Mouse (Mus musculus) hindbrain, embryonic 10.5 days (tissue): ENCODE results near the gene Notch1. TPM values are rescaled to one million over a fixed set of nuclear protein-coding genes. Genes with fewer than 3 reads are reported as not detected.

Experiments
- DNase-seq: peaks from one replicate; pipeline ENCODE4 v3.0.0-alpha.2; 2017; ENCODE audit warnings: low spot score
- H3K27ac ChIP-seq: fragments of 300-500 bp; sonication (generic); 2 replicates; pipeline ENCODE4 v1.5.1; 2016; ENCODE audit warnings: mild to moderate bottlenecking, moderate library complexity
- H3K27me3 ChIP-seq: fragments of 300-500 bp; sonication (generic); 2 replicates; pipeline ENCODE4 v1.6.1; 2016; ENCODE audit warnings: mild to moderate bottlenecking; ENCODE audit not compliant: poor library complexity, insufficient read depth, severe bottlenecking
- H3K36me3 ChIP-seq: fragments of 300-500 bp; sonication (generic); 2 replicates; pipeline ENCODE4 v1.6.1; 2016; ENCODE audit warnings: mild to moderate bottlenecking, moderate library complexity
- H3K4me1 ChIP-seq: fragments of 300-500 bp; sonication (generic); replicated peaks from 2 replicates; pipeline ENCODE4 v1.6.1; 2016; ENCODE audit warnings: mild to moderate bottlenecking
- H3K4me3 ChIP-seq: fragments of 300-500 bp; sonication (generic); 2 replicates; pipeline ENCODE4 v1.5.1; 2016; ENCODE audit warnings: mild to moderate bottlenecking, moderate library complexity
- H3K9me3 ChIP-seq: fragments of 300-500 bp; sonication (generic); 2 replicates; pipeline ENCODE4 v1.6.1; 2016; ENCODE audit warnings: mild to moderate bottlenecking, moderate library complexity
- WGBS: fragments of 180-500 bp; shearing (Covaris S2); methylation state at CpG from one replicate; pipeline ENCODE4 v1.1.7; 2016; 5-methylcytosine and 5-hydroxymethylcytosine counted together
- polyA plus RNA-seq: library from polyadenylated mRNA; unstranded; fragments of >200 nt; fragmentation: Nextera tagmentation; extraction: Ambion mirVana; gene quantifications from 2 replicates; pipeline ENCODE4 v1.2.1, GENCODE M21; 2016

The Notch1 gene
- polyA plus RNA-seq, 1 experiment from 2014 or later, result 46.4 TPM

GRCm38 (mm10) chr2:26494396-26494795 is 22.1 kb downstream of the Notch1 start:
- Histone ChIP-seq H3K4me1 (peaks cover 100% of the 10 kb centered on the region), H3K27ac (peak overlapping the region; percentile 97), H3K27me3 (no peaks in the 10 kb centered on the region), H3K9me3 (no peaks in the 10 kb centered on the region), H3K36me3 (peaks cover 92% of the 10 kb centered on the region), H3K4me3 (peak overlapping the region; percentile 36; the same call in 1 of the 2 replicates)
- peak; percentile 59 for DNase-seq
- 61% methylated on average over 7 of the region's 7 CpGs for WGBS

- Histone ChIP-seq H3K36me3 (peaks cover 80% of the 10 kb centered on the region), H3K4me3 (peak overlapping the region; percentile 36), H3K27ac (peak overlapping the region; percentile 97), H3K9me3 (no peaks in the 10 kb centered on the region), H3K4me1 (peaks cover 100% of the 10 kb centered on the region), H3K27me3 (no peaks in the 10 kb centered on the region)
- peak; percentile 43 for DNase-seq
- 30% methylated on average over 9 of the region's 9 CpGs for WGBS
These were observed 23.3 kb downstream of the Notch1 start for GRCm38 (mm10) chr2:26493021-26493781.

- WGBS, result 28% methylated on average over 4 of the region's 4 CpGs
These were observed 25.6 kb downstream of the Notch1 start for GRCm38 (mm10) chr2:26490760-26491301.

GRCm38 (mm10) chr2:26488535-26489135 is 27.8 kb downstream of the Notch1 start:
- Histone ChIP-seq H3K27ac (peak overlapping the region; percentile 97), H3K9me3 (no peaks in the 10 kb centered on the region), H3K36me3 (peaks cover 56% of the 10 kb centered on the region), H3K4me1 (peaks cover 100% of the 10 kb centered on the region), H3K4me3 (peak overlapping the region; percentile 43), H3K27me3 (no peaks in the 10 kb centered on the region)
- DNase-seq, result peak; percentile 75
- WGBS, result 41% methylated on average over 9 of the region's 9 CpGs

More at GRCm38 (mm10) chr2:26490760-26491301, 25.6 kb downstream of the Notch1 start:
- peak overlapping the region; percentile 97 for H3K27ac ChIP-seq
- no peaks in the 10 kb centered on the region for H3K27me3 ChIP-seq
- H3K4me3 ChIP-seq, result peak overlapping the region; percentile 43; the same call in 1 of the 2 replicates
- peaks cover 100% of the 10 kb centered on the region for H3K4me1 ChIP-seq
- no peak for DNase-seq
- H3K9me3 ChIP-seq, result no peaks in the 10 kb centered on the region
- peaks cover 59% of the 10 kb centered on the region for H3K36me3 ChIP-seq

GRCm38 (mm10) chr2:26487322-26488021 is 29.0 kb downstream of the Notch1 start:
- Histone ChIP-seq H3K4me3 (peak overlapping the region; percentile 43), H3K4me1 (peaks cover 99% of the 10 kb centered on the region), H3K27ac (peak overlapping the region; percentile 97), H3K36me3 (peaks cover 56% of the 10 kb centered on the region), H3K9me3 (no peaks in the 10 kb centered on the region), H3K27me3 (no peaks in the 10 kb centered on the region)
- 14% methylated on average over 18 of the region's 18 CpGs for WGBS
- DNase-seq, result peak; percentile 67

- H3K9me3 ChIP-seq, result no peaks in the 10 kb centered on the region
- peak; percentile 81 for DNase-seq
- no peaks in the 10 kb centered on the region for H3K27me3 ChIP-seq
- H3K4me3 ChIP-seq, result peak overlapping the region; percentile 43
- H3K4me1 ChIP-seq, result peaks cover 97% of the 10 kb centered on the region
- H3K27ac ChIP-seq, result peak overlapping the region; percentile 97
- peaks cover 58% of the 10 kb centered on the region for H3K36me3 ChIP-seq
- WGBS, result 8% methylated on average over 3 of the region's 3 CpGs
These were observed 29.6 kb downstream of the Notch1 start for GRCm38 (mm10) chr2:26486835-26487321.

- peak; percentile 50 for DNase-seq
- peaks cover 58% of the 10 kb centered on the region for H3K36me3 ChIP-seq
- 19% methylated on average over 5 of the region's 5 CpGs for WGBS
- peak overlapping the region; percentile 43 for H3K4me3 ChIP-seq
- H3K9me3 ChIP-seq, result no peaks in the 10 kb centered on the region
- no peaks in the 10 kb centered on the region for H3K27me3 ChIP-seq
- peak overlapping the region; percentile 97 for H3K27ac ChIP-seq
- H3K4me1 ChIP-seq, result peaks cover 94% of the 10 kb centered on the region
These were observed 30.1 kb downstream of the Notch1 start for GRCm38 (mm10) chr2:26486264-26486810.

GRCm38 (mm10) chr2:26485710-26486109 is 30.8 kb downstream of the Notch1 start:
- peak; percentile 60 for DNase-seq
- Histone ChIP-seq H3K4me1 (peaks cover 93% of the 10 kb centered on the region), H3K4me3 (peak overlapping the region; percentile 43), H3K9me3 (no peaks in the 10 kb centered on the region), H3K27me3 (no peaks in the 10 kb centered on the region), H3K27ac (peak overlapping the region; percentile 97), H3K36me3 (peaks cover 58% of the 10 kb centered on the region)
- 18% methylated on average over 7 of the region's 7 CpGs for WGBS

GRCm38 (mm10) chr2:26485278-26485677 is 31.2 kb downstream of the Notch1 start:
- no peak for DNase-seq

GRCm38 (mm10) chr2:26484169-26484568 is 32.3 kb downstream of the Notch1 start:
- DNase-seq, result no peak
- Histone ChIP-seq H3K36me3 (peaks cover 66% of the 10 kb centered on the region), H3K27me3 (no peaks in the 10 kb centered on the region), H3K9me3 (no peaks in the 10 kb centered on the region), H3K27ac (peak overlapping the region; percentile 97), H3K4me1 (peaks cover 91% of the 10 kb centered on the region), H3K4me3 (no peak overlapping the region)
- 91% methylated on average over 10 of the region's 10 CpGs for WGBS

More at GRCm38 (mm10) chr2:26485278-26485677, 31.2 kb downstream of the Notch1 start:
- Histone ChIP-seq H3K27me3 (no peaks in the 10 kb centered on the region), H3K4me3 (peak overlapping the region; percentile 43), H3K36me3 (peaks cover 59% of the 10 kb centered on the region), H3K27ac (peak overlapping the region; percentile 97), H3K9me3 (no peaks in the 10 kb centered on the region), H3K4me1 (peaks cover 91% of the 10 kb centered on the region)
- 68% methylated on average over 9 of the region's 9 CpGs for WGBS

GRCm38 (mm10) chr2:26483230-26483869 is 33.1 kb downstream of the Notch1 start:
- Histone ChIP-seq H3K9me3 (no peaks in the 10 kb centered on the region), H3K27ac (peak overlapping the region; percentile 97), H3K4me1 (peaks cover 91% of the 10 kb centered on the region), H3K4me3 (no peak overlapping the region), H3K27me3 (no peaks in the 10 kb centered on the region), H3K36me3 (peaks cover 74% of the 10 kb centered on the region)
- DNase-seq, result no peak
- 69% methylated on average over 13 of the region's 13 CpGs for WGBS

GRCm38 (mm10) chr2:26482824-26483223 is 33.6 kb downstream of the Notch1 start:
- H3K36me3 ChIP-seq, result peaks cover 78% of the 10 kb centered on the region
- no peaks in the 10 kb centered on the region for H3K9me3 ChIP-seq
- no peaks in the 10 kb centered on the region for H3K27me3 ChIP-seq
- peak overlapping the region; percentile 59; the same call in 1 of the 2 replicates for H3K27ac ChIP-seq
- no peak for DNase-seq
- 95% methylated on average over 3 of the region's 3 CpGs for WGBS
- H3K4me1 ChIP-seq, result peaks cover 90% of the 10 kb centered on the region
- no peak overlapping the region for H3K4me3 ChIP-seq
